Mouse (Mus musculus): ENCODE data around the gene Gal3st1. TPM values are rescaled to one million over a fixed set of nuclear protein-coding genes. Genes with fewer than 3 reads are reported as not detected.

The Gal3st1 gene
- polyA plus RNA-seq, 1 experiment from 2014 or later = not detected

DNA sequence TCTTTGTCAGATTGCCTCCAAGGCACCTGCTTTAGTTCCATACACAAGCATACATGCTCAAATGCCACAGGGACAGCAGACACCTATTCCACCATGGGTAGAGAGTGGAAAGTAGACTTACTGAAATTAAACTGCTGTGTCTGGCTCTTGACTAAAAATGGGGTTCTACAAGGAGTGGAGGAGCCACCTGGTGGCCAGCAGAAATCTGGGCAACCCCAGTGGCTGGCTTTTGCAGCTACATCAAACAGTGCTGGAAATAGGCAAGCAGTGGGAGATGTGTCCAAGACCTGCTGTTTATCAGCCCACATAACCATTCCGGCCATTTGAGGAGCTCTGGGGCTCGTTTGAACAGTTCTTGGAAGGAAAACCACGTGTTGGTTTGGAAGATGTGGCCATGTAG is 13.6 kb upstream of the Gal3st1 start:
- Histone ChIP-seq H3K79me2 (ENCODE audit: inconsistent target) (peaks cover 37% of the 10 kb centered on the region), H3K36me3 (ENCODE audit: inconsistent target) (peaks cover 72% of the 10 kb centered on the region), H3K4me3 (ENCODE audit: inconsistent target) (no peak overlapping the region), H3K27ac (no peak overlapping the region)
- WGBS (ENCODE audit: missing documents) = 92% methylated on average over 3 of the region's 3 CpGs

DNA sequence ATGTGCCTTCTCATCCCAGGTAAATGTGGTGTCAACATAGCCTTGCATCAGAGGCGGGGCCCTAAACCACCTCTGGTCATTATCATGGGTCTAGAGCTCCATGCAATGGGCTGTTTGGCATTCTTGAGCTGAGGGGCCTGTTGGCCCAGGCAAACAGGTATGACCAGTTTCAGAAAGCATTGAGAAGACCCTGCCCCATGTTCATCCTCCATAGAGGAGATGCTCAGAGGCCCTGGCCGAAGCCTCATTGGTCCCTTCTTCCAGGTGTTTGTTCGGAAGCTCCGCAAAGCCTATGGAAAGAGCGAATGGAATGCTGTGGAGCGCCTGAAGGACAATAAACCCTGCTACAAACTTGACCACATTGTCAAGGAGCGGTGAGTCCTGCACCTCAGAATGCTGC is 13.1 kb upstream of the Gal3st1 start:
- H3K36me3 ChIP-seq (ENCODE audit: inconsistent target) = peaks cover 77% of the 10 kb centered on the region
- H3K79me2 ChIP-seq (ENCODE audit: inconsistent target) = peaks cover 32% of the 10 kb centered on the region
- H3K4me3 ChIP-seq (ENCODE audit: inconsistent target) = no peak overlapping the region
- H3K27ac ChIP-seq = no peak overlapping the region
- 96% methylated on average over 7 of the region's 7 CpGs for WGBS (ENCODE audit: missing documents)

DNA sequence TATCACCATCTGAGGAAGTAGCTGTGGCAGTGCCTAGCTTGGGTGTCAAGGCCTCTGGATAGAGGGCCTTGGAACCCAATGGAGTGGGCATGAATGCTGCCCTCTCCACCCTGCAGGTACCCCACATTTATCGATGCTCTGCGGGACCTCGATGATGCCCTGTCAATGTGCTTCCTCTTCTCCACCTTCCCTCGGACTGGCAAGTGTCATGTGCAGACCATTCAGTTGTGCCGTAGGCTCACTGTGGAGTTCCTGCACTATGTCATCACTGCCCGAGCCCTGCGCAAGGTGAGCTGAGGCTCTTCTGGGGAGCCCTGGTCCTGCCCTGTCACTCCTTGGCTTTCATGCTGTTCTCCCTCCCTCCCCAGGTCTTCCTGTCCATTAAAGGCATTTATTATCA is 10.4 kb upstream of the Gal3st1 start:
- WGBS (ENCODE audit: missing documents) = 99% methylated on average over 7 of the region's 7 CpGs
- Histone ChIP-seq H3K36me3 (ENCODE audit: inconsistent target) (peaks cover 98% of the 10 kb centered on the region), H3K27ac (no peak overlapping the region)

DNA sequence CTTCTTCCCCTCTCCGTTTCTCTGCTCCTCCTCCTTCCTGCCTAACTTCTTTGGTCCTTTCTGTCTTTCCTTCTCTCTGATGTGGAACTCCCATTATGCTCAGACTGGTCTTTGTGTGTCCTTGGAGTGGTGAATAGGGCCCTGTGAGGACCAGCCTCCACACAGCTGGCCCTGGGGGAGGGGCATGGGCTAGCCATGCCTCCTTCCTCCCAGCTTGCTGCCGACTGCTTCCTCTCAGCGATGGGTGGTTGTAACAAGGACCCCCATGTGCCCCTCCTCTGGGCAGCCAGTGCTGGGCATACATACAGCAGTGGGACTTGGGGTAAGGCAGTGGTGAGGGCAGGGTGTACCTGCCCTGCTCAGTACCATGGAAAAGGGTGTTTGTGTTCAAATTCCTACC is 9.1 kb upstream of the Gal3st1 start:
- H3K79me2 ChIP-seq (ENCODE audit: inconsistent target) = no peaks in the 10 kb centered on the region
- no peak overlapping the region for H3K4me3 ChIP-seq (ENCODE audit: inconsistent target)
- no peak overlapping the region for H3K27ac ChIP-seq
- WGBS (ENCODE audit: missing documents) = 66% methylated on average over 3 of the region's 3 CpGs
- peaks cover 99% of the 10 kb centered on the region for H3K36me3 ChIP-seq (ENCODE audit: inconsistent target)

More for the DNA sequence above, 10.4 kb upstream of the Gal3st1 start:
- H3K4me3 ChIP-seq (ENCODE audit: inconsistent target) = no peak overlapping the region
- H3K79me2 ChIP-seq (ENCODE audit: inconsistent target) = peaks cover 4% of the 10 kb centered on the region

DNA sequence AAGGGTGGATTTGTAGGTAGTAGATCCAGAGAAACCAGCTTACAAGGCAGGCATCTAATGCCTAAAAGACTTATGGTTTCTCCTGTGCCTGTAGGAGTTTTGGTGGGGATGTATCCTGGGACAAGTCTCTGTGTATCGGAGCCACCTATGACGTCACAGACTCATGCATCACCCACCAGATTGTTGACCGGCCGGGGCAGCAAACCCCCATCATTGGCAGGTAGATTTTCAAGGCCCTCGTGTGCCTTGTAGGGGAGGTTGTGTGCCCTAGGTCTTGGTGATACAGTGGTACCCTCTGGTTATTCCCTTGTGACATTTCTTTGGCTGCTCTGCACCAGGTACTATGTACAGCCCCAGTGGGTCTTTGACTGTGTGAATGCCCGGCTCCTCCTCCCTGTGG is 6.8 kb upstream of the Gal3st1 start, which contains the start of gene 4930556J24Rik:
4930556J24Rik (minus strand) TSS at position 101 of the 400 bp plus-strand sequence.
- Histone ChIP-seq H3K4me3 (ENCODE audit: inconsistent target) (no peak within 1 kb of the TSS), H3K27ac (no peak within 1 kb of the TSS), H3K36me3 (ENCODE audit: inconsistent target) (peaks cover 77% of the 10 kb centered on the region), H3K79me2 (ENCODE audit: inconsistent target) (no peaks in the 10 kb centered on the region)
- WGBS (ENCODE audit: missing documents) = 98% methylated on average over 6 of the region's 6 CpGs

DNA sequence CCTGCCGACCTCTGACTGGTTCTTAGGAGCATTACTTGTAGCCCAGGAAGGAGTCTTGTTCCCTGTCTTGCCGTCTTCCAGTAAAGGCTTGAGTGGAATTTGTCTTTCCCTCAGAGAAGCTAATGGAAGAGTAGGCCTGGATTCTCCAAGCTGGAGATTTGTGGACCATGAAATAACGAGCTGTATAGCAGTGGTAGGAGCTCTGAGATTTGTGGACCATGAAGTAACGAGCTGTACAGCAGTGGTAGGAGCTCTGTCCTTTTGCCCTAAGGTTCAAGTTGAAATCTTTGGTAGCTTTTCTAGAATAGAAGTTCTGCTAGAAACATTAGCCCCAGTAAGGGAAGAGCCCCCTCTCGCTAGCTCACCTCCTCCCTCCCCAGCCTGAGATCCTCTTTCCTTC is 5.0 kb upstream of the Gal3st1 start:
- Histone ChIP-seq H3K79me2 (ENCODE audit: inconsistent target) (no peaks in the 10 kb centered on the region), H3K4me3 (ENCODE audit: inconsistent target) (no peak overlapping the region), H3K36me3 (ENCODE audit: inconsistent target) (peaks cover 59% of the 10 kb centered on the region), H3K27ac (no peak overlapping the region)
- 99% methylated on average over 5 of the region's 5 CpGs for WGBS (ENCODE audit: missing documents)

DNA sequence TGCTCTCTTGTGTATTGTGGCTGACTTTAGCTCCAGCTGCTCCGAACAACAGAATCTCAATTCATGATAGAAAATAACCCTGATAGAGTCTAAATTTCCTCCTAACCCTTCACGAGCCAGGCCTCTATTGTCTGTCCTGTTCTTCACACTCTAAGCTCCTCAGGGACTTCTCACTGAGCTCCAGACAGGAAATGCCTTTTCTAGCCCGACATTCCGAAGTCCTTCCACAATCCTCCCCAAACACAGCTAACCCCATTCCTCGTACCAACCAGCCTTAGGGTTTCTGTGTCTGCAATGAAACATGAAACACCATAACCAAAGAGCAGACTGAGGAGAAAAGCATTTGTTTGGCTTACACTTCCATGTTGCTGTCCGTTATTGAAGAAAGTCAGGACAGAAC is 1.9 kb upstream of the Gal3st1 start:
- Histone ChIP-seq H3K36me3 (ENCODE audit: inconsistent target) (peaks cover 29% of the 10 kb centered on the region), H3K27ac (no peak overlapping the region), H3K79me2 (ENCODE audit: inconsistent target) (no peaks in the 10 kb centered on the region), H3K4me3 (ENCODE audit: inconsistent target) (no peak overlapping the region)
- WGBS (ENCODE audit: missing documents) = 63% methylated on average over 6 of the region's 6 CpGs

DNA sequence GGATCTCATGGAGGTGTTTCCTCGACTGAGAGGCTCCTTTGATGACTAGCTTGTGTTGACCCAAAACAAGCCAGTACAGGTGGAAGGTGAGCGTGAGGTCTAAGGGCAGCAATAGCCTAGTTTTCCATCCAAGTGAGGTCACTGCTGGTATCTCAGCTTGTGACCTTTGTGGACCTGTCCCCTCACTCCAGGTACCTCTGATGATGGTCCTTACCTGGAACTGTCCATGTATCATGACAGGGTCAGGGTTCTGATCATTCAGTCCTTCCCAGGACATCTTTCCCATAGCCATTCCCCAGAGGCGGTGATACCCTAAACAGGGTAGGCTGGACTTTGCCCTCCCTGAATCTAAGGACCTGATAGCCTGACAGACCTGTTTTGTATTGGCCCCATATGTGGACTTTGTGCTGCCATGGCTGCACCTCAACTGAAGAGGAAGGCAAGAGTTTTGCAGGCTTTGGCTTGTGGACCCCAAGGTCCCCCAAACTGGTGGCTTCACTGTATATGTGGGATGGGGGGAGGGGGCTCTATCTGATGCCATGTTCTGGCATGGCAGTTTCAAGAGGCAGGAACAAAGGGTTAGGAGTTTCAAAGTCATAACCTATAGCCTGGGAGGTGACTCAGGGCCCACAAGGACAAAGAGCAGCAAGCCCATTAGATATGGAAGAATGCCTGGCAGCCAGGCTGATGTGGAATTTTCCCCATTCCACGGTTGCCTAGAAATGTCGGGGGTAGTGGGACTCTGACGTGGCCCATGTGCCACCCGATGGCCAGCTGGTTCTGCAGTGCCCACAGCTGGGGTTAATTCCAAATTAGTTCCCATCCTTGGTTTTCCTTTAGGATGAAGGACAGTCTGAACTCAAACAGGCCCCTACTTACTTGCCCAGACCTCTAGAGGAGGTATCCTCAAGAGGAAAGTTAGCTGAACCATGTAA is 894 bp upstream of the Gal3st1 start:
- Histone ChIP-seq H3K79me2 (ENCODE audit: inconsistent target) (no peaks in the 10 kb centered on the region), H3K4me3 (ENCODE audit: inconsistent target) (no peak overlapping the region), H3K36me3 (ENCODE audit: inconsistent target) (peaks cover 19% of the 10 kb centered on the region), H3K27ac (no peak overlapping the region)
- 75% methylated on average over 7 of the region's 7 CpGs for WGBS (ENCODE audit: missing documents)

DNA sequence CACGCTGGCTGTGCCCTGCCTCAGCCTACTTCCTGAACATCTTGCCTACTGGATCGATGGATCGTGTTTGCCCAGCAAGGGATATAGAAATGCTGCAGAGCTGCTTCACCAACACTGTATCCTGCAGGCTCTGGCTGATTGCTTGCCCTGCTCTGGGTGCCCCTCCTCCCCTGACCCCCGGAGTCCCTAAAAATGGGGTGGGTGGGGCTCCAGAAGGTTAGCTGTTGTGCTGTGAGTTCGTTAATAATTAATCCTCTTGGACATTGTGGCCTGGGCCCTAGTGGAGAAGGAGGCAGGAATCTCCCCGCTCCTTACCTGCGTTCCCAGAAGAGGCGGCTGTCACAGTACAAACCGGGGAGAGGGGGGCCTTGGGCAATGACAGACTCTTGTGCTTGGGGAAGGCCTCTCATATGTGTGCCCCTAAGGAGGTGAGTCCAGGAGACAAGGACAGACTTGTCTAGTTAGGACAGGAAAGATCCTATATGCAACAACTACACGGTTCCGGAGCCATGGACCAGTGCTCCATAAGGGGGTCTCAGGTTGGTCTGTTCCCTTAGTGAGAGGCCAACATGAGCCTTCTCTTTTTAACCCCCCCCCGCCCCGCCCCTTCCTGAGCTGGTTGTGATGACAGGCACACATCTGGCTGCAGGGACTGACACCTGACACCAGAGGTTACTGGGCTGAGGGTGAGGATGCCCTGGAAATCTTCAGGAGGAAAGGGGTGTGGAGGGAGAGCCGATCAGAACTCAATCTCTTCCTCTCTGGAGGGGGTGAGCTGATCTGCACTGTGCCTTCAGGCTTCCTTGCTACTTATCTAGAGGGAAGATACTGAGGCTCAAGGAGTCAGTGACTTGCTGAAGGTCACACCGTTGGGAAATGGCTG is 668 bp downstream of the Gal3st1 start:
- Histone ChIP-seq H3K27ac (no peak overlapping the region), H3K4me3 (ENCODE audit: inconsistent target) (no peak overlapping the region)
- WGBS (ENCODE audit: missing documents) = 18% methylated on average over 15 of the region's 15 CpGs

DNA sequence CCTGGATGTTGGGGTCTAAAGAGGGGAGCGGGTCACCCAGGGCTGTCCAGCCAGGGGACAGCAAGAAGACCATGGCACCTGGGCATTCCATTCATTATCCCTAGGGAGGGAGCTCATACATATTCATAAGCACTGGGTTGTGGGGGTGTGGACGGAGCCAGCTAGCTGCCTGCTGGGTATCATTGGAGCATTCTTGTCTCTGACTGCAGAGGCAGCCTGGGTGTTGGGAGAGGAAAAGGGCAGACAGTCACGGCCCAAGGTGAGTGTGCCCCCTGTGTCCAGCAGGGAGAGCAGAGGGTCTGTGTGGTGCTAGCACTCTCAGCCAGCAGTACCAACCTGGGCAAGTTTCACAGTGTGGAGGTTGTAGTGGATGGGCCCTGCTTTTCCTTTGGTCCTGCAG is 6.3 kb downstream of the Gal3st1 start:
- H3K79me2 ChIP-seq (ENCODE audit: inconsistent target) = no peaks in the 10 kb centered on the region
- H3K36me3 ChIP-seq (ENCODE audit: inconsistent target) = no peaks in the 10 kb centered on the region
- H3K4me3 ChIP-seq (ENCODE audit: inconsistent target) = no peak overlapping the region
- WGBS (ENCODE audit: missing documents) = 78% methylated on average over 3 of the region's 3 CpGs
- H3K27ac ChIP-seq = no peak overlapping the region

More for the DNA sequence above, 668 bp downstream of the Gal3st1 start:
- H3K36me3 ChIP-seq (ENCODE audit: inconsistent target) = peaks cover 3% of the 10 kb centered on the region
- no peaks in the 10 kb centered on the region for H3K79me2 ChIP-seq (ENCODE audit: inconsistent target)

DNA sequence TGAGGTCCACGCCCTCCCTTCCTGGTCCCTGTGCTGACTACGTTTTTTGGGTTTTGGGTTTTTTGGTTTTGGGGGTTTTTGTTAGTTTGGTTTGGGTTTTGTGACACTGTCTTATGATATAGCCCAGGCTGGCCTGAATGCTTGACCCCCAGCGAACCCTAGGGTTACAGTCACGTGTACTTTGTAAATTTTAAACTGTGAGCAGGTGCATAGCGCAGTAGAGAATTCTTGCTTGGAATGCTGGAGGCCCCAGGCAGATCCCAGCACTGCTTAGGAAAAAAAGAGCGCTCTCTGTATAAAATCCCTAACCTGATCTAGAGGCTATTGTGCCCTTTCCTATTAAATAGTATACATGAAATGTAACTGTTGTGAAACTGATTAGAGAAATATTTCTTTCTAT is 9.7 kb downstream of the Gal3st1 start:
- whole genome bisulfite sequencing (ENCODE audit: missing documents) = 72% methylated on average over 6 of the region's 6 CpGs
- no peak overlapping the region for H3K27ac ChIP-seq
- H3K36me3 ChIP-seq (ENCODE audit: inconsistent target) = no peaks in the 10 kb centered on the region
- H3K79me2 ChIP-seq (ENCODE audit: inconsistent target) = no peaks in the 10 kb centered on the region
- no peak overlapping the region for H3K4me3 ChIP-seq (ENCODE audit: inconsistent target)

DNA sequence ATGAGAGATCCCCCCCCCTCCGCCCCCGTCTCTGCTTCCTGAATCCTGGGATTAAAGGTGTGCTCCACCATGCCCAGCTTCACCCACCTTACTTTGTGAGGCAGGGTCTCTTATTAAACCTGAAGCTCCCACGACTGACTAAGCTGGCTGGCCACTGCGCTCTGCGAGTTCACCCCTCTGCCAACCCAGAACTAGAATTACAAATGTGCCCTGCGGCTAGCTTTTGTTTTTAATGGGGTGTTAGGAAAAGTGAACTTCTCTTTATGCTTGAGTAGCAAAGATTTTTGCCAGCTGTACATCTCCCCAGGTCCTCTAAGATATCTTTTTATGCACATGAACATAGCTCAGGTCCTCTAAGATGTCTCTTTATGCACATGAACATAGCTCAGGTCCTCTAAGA is 10.5 kb downstream of the Gal3st1 start:
- Histone ChIP-seq H3K27ac (no peak overlapping the region), H3K4me3 (ENCODE audit: inconsistent target) (no peak overlapping the region), H3K36me3 (ENCODE audit: inconsistent target) (no peaks in the 10 kb centered on the region), H3K79me2 (ENCODE audit: inconsistent target) (no peaks in the 10 kb centered on the region)
- 90% methylated on average over 6 of the region's 6 CpGs for WGBS (ENCODE audit: missing documents)

DNA sequence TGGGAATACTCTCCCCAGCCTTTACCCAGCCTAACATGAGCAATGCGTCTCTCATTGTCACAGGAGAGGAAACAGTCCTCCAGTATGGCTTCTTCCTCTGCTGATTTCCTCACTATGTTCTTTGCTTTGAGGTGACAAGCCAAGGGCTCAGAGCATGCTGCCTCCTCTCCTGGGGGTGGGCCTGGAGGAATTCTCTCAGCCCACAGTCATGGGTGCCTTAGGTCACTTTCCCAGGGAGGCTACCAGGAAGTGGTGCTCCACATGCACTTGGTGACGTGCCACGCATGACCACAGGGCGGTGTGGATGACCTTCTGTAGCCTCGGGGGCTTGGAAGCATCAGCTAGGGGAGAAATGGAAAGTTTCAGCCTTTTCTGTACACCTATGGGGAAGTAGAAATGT is 12.1 kb downstream of the Gal3st1 start:
- Histone ChIP-seq H3K36me3 (ENCODE audit: inconsistent target) (no peaks in the 10 kb centered on the region), H3K79me2 (ENCODE audit: inconsistent target) (no peaks in the 10 kb centered on the region), H3K4me3 (ENCODE audit: inconsistent target) (no peak overlapping the region), H3K27ac (no peak overlapping the region)
- 28% methylated on average over 5 of the region's 5 CpGs for whole genome bisulfite sequencing (ENCODE audit: missing documents)

DNA sequence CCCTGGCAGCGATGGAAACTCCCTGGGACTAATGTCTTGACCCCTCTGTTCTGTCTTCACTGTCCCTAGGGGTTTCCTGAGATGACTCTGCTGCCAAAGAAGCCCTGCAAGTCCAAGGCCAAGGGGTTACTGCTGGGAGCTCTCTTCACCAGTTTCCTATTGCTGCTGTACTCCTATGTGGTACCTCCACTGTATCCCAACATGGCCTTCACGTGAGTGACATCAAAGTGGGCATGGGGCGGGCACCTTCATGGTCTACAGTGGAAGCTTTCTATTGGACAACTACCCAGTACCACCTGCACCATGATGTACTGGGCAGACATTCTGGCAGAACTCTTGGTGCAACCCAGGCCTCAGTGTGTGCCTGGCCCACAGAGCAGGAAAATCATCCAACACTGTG is 13.4 kb downstream of the Gal3st1 start:
- Histone ChIP-seq H3K79me2 (ENCODE audit: inconsistent target) (no peaks in the 10 kb centered on the region), H3K36me3 (ENCODE audit: inconsistent target) (no peaks in the 10 kb centered on the region), H3K4me3 (ENCODE audit: inconsistent target) (no peak overlapping the region), H3K27ac (no peak overlapping the region)
- WGBS (ENCODE audit: missing documents) = 94% methylated on average over 3 of the region's 3 CpGs
